Mouse (Mus musculus): ENCODE results near the gene Qsox1.

Gene Qsox1

DNA sequence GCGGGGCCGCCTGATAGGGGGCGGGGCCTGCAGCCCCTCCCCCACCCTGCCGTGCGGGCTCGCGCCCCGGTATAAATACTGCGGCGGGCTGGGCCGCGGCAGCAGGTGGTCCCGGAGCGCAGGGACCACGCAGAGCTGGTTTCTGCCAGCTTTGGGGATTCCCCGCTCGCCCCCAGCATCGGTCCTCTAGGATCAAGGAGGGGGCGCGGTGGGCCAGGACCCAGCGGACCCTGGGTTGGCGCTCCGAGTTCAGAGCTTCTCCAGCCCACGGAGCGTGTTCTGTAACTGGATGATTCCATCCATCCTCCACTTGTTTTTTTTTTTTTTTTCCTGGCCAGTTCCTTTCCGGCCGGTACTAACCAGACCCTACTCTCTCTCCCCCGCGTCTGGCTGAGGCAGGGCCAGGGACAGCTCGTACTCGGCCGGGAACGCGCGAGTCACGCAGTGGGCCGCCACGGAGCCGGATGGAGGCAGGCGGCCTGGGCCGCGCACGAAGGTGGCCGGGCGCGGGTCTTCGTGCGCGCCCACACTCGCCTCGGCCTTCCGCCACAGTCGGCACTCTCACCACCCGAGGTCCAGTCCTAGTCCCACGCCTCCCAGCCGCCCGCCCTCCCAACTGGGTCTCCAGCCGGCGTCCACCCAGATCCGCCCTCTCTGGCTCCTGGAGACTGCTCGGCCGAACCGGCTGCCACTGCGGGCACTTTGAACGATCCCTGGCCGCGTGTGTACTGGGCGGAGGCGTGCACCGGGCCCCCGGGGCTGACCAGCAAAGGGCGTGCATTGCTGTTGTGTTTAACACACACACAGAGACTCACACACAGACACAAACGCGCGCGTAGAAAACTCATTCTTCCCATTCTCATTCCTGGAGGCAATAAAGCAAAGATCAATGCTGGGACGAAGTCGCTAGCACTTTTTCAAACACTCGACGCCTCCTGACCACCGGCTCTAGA, 70.0 kb downstream of the Qsox1 start:
- DNase-seq: peak; percentile 58

DNA sequence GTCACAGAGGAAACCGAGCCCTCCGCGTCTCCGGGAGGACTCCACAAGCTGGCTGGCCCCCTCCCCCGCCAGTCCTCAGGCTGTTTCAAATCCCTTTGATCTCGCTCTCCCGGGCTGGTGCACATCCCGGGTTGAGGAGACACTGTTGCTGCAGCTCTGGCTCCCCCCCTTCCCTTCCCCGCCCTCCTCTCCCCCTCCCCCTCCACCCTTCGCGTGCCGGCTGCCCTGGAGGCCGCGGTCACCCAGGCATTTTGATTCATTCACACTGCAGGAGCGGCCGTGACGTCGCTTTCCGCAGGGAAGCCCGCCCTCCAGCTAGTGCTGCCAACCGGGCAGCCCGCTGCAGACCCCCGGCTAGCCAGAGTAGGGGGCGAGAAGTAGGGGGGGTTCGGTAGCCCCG, 70.7 kb downstream of the Qsox1 start:
- peak; percentile 45 for DNase-seq

DNA sequence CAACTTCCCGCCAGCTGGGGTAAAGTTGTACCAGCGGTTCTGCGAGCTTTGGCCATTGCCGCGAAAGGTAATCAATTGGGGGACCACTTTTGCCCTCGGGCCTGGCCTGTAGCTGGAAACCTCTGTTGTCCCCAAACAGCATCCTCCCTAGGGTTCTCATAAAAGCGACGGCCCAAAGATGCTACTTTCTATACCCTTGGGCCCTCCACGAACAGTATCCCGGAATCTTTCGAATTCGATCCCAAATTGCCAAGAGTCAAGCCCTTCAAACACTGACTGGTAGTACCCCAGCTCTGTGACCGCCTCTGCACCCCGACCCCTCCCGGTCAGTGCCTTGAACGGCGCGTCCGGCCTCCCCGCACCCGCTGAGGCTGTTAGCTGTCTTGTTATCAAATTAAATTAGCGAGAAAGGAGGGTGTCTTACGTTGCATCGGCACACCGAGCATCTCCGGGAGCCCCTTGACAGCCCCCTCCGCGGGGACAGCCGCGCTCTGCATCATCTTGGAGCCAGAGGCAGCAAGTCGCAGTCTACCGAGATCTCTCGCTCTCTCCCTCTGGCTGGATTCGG, 71.2 kb downstream of the Qsox1 start:
- no peak for DNase-seq

DNA sequence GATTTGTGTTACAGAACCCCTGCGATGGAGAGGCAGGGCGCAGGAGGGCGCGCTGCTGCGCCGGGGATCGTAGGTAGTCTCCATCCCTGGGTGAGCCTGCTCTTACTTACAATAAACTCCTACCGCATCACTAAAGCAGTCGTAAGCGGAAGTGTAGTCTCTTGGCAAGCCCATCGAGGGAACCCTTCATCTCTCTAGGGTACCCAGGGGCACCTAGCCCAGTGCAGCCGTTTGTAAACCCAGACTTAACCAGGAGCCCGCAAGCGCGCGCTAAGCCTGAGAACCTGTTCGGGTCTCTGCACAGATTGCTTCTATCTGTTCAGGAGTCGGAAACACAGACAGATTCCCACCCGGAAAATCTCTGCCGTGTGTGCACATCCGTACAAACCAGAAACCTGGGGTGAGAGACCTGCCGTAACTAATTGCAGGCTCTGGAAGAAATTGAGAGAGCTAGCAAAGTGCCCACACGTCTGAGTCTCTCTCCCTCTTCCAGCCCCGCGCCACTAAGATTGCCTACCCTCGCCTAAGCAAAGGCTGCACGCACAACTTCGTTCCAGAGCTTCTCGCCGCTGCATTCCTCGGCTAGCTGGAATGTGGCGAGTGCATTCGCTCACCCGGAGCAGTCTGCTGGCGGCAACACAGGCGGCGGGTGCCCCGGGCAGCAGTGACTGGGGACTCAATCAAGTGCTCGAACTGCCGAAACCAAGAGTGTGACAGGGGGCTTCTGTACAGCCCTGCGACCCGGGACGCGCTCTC, 71.9 kb downstream of the Qsox1 start:
- peak; percentile 56 for DNase-seq

DNA sequence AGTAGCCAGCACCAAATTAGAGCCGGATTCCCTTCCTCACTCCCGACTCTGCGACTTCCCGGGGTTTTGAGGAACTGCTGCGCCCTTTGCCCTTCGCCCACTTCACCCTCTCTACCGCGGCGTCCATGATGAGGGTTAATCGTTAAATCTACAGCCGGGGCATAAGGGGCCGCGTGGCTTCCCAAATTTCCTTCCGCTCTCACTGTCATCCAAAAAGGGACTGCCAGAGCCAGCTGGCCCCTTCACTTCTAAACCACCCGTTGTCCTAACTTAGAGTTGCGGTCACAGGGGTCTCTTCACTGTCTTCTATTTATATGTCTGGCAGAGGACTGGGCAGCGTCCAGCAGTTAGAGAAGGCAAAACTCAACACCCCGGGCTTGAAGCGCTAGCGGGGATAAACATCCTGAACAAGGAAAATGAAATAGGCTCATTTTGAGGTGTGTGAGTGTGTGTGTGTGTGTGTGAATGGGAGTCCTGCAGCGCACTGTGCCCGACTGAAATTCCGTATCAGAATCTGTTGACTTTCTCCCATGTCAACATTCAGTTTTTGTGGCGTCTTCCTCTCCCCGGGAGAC, 74.8 kb downstream of the Qsox1 start:
- DNase-seq: no peak

DNA sequence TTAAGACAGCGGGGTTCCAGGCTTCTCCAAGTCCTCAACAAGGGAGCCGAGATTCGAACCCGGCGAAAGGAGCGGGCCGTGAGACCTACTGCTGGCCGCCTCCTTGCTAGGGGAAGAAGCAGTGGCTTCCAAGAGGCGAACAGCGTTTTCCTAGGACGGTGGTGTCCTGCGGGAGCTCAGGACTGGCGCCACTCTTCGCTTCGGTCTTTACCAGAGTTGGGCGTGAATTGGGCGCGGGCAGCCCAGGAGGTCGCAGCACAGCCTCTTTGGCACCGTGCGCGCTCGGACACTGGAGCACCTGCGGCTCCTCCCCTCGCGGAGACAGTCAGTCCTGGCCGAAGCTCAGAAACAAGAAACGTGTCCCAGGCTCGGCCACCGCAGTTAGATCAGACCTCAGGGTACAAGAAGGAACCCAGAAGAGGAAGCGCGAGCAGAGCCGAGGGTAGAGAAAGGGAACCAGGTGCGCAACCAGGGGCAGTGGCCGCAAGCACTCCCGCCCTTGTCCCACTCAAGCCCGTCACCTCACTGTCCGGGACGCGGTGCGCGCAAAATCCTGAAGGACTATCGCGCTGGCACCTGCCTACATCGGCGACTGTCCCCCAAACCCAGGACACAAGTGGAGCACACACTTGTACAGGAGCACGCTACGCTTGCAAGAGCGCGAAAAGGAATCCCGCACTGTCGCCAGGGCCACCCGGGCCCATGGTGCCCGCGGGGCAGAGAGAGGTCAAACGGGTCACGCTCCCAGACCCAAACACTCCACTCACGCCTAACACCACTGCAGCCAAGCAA, 75.5 kb downstream of the Qsox1 start:
- peak; percentile 14 for DNase-seq

DNA sequence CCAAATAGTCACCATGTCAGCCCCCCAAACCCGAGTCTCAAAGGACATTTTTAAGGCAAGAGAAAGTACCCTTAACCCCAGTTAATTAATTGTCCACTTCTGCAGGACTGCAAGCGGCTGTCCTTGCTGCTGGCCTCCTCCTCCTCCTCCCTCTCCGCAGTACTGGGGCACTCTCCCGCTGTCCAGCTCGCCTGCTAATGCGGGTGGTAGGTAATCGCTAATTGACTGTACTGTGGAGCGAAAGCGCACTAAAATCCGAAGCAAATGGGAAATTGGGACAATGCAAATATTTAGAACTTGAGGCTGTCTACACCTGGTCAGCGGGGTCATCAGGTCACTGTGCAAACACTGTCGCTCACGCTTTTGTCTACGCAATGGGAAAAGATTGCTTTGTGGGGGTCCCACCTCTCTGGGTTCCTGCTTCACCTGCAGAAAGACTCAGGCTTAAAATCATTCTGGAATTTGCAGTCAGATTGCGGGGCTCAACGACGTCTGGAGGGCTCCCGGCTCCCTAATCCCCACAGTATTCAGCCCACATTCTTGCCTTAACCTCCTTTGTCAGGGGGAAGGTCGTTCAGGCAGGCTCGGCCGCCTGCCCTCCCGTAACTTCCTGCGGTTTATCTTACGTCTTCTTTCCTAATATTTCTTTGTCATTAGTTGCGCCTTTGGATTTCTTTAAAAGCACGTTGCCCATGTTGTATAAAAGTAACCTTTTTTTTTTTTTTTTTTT, 76.4 kb downstream of the Qsox1 start:
- no peak for DNase-seq

DNA sequence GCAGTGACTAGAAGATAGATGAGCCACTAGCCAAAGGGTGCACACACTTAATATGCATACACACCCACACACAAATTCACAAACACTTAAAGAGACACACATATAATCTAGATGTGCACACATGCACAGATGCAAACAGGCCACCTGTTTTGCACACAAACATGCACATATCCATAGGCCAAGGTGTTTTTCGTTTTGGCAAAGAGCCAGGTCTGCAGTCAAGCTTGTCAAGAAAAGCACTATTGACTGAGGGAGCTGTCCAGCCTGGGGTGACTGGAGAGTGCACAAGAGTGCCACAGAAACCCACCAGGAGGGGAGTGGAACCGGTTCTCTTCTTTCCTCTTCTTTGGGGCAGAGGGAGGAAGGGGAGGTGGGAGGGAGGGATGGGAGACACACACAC, 81.5 kb downstream of the Qsox1 start:
- DNase-seq: peak; percentile 36

DNA sequence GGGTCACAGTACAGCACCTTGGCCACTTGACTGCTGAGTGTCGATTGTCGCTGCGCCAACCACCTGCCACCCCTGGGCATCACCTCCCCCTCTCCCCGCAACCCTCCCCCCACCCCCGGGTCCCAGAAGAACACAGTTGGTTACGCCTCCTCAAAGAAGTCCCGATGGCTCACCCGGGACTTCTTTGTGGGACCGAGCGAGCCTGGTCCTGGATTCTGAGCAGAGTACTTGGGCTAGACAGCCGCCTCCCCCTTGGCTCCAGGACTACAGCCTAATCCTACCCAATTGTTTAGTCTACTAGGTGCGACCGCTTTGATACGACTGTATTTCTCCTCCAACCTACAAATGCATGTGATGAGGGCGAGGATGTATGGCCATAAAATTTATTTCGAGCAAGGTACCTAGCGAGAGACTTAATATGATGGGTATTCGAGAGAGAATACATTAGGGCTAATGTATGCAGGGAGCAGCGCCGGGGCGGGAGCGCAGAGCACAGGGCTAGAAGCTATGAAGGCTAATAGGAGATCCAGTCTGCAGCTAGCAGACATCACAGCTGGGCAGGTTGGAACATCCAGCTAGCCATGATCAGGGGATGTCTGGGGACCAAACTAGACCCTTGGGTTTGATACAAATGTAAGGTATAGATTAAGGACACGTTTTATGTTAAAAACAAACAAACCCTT, 83.4 kb downstream of the Qsox1 start:
- DNase-seq: no peak

DNA sequence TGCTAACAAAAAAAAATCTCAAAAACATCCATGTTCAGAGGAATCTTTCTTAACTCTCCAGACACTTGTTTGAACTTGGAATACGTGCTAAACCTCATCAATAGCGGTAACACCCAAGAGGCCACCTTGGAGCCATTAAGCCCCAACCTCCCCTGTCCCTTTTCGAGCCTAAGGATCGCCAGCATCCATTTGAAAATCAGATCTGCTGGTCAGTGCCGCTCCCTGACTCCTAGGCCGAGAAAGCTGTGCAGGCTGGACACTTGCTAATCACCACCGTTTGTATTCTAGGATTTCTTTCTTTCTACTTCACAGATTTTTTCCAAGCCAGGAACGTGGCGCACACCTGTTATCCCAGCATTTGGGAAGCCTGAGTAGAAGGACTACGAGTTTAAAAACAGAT, 84.9 kb downstream of the Qsox1 start:
- no peak for DNase-seq
